Mouse (Mus musculus): ENCODE data around the gene 9930111J21Rik1.
"Not testable (repeated sequence)": the region's sequence is repeated elsewhere in the genome, so short reads cannot be mapped to it uniquely, and the experiment has no call there.

DNA sequence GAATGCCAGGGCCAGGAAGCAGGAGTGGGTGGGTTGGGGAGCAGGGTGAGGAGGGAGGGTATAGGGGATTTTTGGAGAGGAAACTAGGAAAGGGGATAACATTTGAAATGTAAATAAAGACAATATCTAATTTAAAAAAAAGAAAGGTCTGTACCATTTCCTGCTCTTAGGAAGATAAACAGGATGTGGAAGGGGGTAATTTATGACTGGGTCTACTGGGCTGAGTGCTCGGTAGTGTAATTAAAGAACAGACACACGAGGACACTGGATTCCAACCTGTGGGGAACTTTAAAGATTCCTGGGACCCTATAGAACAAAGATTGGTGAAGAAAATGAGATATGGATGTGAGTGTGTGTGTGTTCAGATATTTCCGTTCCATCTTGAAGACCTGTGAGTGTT, 3.6 kb upstream of the 9930111J21Rik1 start:
- TF ChIP-seq CTCF (IDR thresholded peaks at IDR 0.05; ENCODE audit: borderline replicate concordance, extremely low read depth, insufficient read depth, insufficient read length); POLR2A (IDR thresholded peaks at IDR 0.05; ENCODE audit: borderline replicate concordance, extremely low read depth, insufficient read depth, insufficient read length, poor library complexity, severe bottlenecking): not testable (repeated sequence)

All from brain, embryonic 14.5 days (tissue).